Mouse (Mus musculus): ENCODE results near the gene Ltc4s. TPM values are rescaled to one million over a fixed set of nuclear protein-coding genes. Genes with fewer than 3 reads are reported as not detected.
A peak's percentile ranks its signal among the peaks of the same experiment; 100 is the strongest.

Gene Ltc4s
- polyA plus RNA-seq, 1 experiment from 2014 or later, result 0.92 TPM

DNA sequence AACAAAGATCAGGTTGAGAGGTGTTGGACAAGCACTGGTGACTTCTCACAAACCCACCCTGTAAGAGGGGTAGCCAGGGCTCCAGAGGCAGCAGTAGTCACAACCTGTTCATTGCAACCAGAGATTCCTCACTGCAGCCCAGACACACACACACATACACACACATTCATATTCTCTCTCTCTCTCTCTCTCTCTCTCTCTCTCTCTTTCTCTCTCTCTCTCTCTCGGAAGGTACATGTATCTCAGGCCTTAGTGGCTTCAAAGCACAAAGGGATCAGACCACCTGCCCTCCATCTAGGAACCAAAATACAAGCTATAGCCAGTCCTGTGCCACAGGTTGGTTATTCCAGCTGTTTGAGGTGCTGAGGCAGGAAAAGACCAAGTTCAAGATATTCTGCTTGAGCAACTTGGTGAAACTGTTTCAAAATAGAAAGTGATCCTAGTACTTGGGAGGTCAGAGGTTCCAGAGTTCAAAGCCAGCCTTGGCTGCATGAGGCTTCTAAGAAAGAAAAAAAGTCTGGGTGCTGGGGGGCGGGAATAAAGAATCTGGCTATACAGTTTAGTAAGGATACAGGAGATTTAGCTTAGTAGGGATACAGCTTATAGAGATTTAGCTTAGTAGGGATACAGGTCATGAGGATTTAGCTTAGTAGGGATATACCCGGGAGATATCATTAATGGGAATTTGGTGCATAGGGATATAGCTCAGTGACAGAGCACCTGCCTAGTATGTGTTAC lies 26.9 kb downstream of the Ltc4s start:
- ATAC-seq (ENCODE audit: low FRiP score), result no peak

GRCm38 (mm10) chr11:50210505-50211151 lies 27.8 kb downstream of the Ltc4s start, which contains the start of the genes Sqstm1 and Mgat4b:
Gene Sqstm1 (minus strand): TSS chr11:50210827.
Gene Mgat4b (plus strand): TSS chr11:50210890.
- ATAC-seq (ENCODE audit: low FRiP score) (peak; percentile 83), DNase-seq (ENCODE audit: low spot score, missing footprints) (peak; percentile 99)
- Histone ChIP-seq H3K27me3 (ENCODE audit: control insufficient read depth, insufficient read depth, low read length) (no peaks in the 10 kb centered on the region), H3K4me1 (ENCODE audit: control insufficient read depth, insufficient read depth, low read length) (peaks cover 11% of the 10 kb centered on the region), H3K9me3 (ENCODE audit: control insufficient read depth, low read length) (no peaks in the 10 kb centered on the region), H3K4me2 (peak within 1 kb of the TSS; percentile 61), H3K36me3 (ENCODE audit: control insufficient read depth, insufficient read depth, low read length) (peaks cover 6% of the 10 kb centered on the region; the same call in 1 of the 2 replicates), H3K27ac (ENCODE audit: low read depth, low read length) (peak within 1 kb of the TSS; percentile 71), H3K4me3 (ENCODE audit: low read depth, low read length) (peak within 1 kb of the TSS; percentile 50), H3K9ac (ENCODE audit: low read length) (peak within 1 kb of the TSS; percentile 71)
- 1% methylated on average over 48 of the region's 48 CpGs for WGBS

More for the DNA sequence above, 26.9 kb downstream of the Ltc4s start:
- H3K4me1 ChIP-seq (ENCODE audit: control insufficient read depth, insufficient read depth, low read length), result peaks cover 11% of the 10 kb centered on the region
- no peak overlapping the region for H3K27ac ChIP-seq (ENCODE audit: low read depth, low read length)
- peak overlapping the region; percentile 31; the same call in 1 of the 2 replicates for H3K9ac ChIP-seq (ENCODE audit: low read length)
- 94% methylated on average over 3 of the region's 3 CpGs for WGBS
- no peak for DNase-seq (ENCODE audit: low spot score, missing footprints)
- no peaks in the 10 kb centered on the region for H3K9me3 ChIP-seq (ENCODE audit: control insufficient read depth, low read length)
- H3K4me3 ChIP-seq (ENCODE audit: low read depth, low read length), result peak overlapping the region; percentile 50; the same call in 1 of the 2 replicates
- H3K4me2 ChIP-seq, result peak overlapping the region; percentile 61
- no peaks in the 10 kb centered on the region for H3K27me3 ChIP-seq (ENCODE audit: control insufficient read depth, insufficient read depth, low read length)
- peaks cover 6% of the 10 kb centered on the region; the same call in 1 of the 2 replicates for H3K36me3 ChIP-seq (ENCODE audit: control insufficient read depth, insufficient read depth, low read length)

- no peaks in the 10 kb centered on the region for H3K9me3 ChIP-seq (ENCODE audit: control insufficient read depth, low read length)
- peak overlapping the region; percentile 50 for H3K4me3 ChIP-seq (ENCODE audit: low read depth, low read length)
- under 1% methylated on average over 24 of the region's 24 CpGs for WGBS
- no peaks in the 10 kb centered on the region for H3K27me3 ChIP-seq (ENCODE audit: control insufficient read depth, insufficient read depth, low read length)
- H3K4me2 ChIP-seq, result peak overlapping the region; percentile 61
- peaks cover 6% of the 10 kb centered on the region; the same call in 1 of the 2 replicates for H3K36me3 ChIP-seq (ENCODE audit: control insufficient read depth, insufficient read depth, low read length)
- ATAC-seq (ENCODE audit: low FRiP score), result peak; percentile 95
- H3K4me1 ChIP-seq (ENCODE audit: control insufficient read depth, insufficient read depth, low read length), result peaks cover 9% of the 10 kb centered on the region
- peak overlapping the region; percentile 71 for H3K9ac ChIP-seq (ENCODE audit: low read length)
- DNase-seq (ENCODE audit: low spot score, missing footprints), result peak; percentile 98
- peak overlapping the region; percentile 71 for H3K27ac ChIP-seq (ENCODE audit: low read depth, low read length)
These were observed 28.3 kb downstream of the Ltc4s start for GRCm38 (mm10) chr11:50210101-50210504.

DNA sequence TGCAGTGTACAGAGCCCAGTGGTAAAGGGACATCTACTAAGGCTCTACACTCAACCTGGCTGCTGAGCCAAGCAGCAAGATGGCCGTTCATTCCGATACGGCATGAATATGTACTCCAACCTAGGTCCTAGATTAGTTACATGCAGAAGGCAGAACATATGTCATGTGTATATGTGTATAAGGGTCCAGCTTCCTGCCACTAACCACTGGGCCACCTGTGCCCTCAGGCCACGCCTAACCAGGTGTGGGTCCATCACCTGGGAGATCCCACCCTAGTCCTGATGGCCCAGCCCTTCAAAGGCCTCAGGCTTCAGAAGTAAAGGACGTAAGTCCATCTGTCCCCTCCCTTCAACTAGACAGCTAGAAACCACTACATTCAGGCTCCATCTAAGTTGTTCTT lies 30.4 kb downstream of the Ltc4s start:
- ATAC-seq (ENCODE audit: low FRiP score), result no peak
- no peak for DNase-seq (ENCODE audit: low spot score, missing footprints)
- 95% methylated on average over 5 of the region's 5 CpGs for WGBS
- Histone ChIP-seq H3K27ac (ENCODE audit: low read depth, low read length) (no peak overlapping the region), H3K27me3 (ENCODE audit: control insufficient read depth, insufficient read depth, low read length) (no peaks in the 10 kb centered on the region), H3K36me3 (ENCODE audit: control insufficient read depth, insufficient read depth, low read length) (peaks cover 6% of the 10 kb centered on the region), H3K4me2 (no peak overlapping the region), H3K4me3 (ENCODE audit: low read depth, low read length) (no peak overlapping the region), H3K9ac (ENCODE audit: low read length) (no peak overlapping the region), H3K4me1 (ENCODE audit: control insufficient read depth, insufficient read depth, low read length) (peaks cover 9% of the 10 kb centered on the region), H3K9me3 (ENCODE audit: control insufficient read depth, low read length) (no peaks in the 10 kb centered on the region)

- Histone ChIP-seq H3K4me3 (ENCODE audit: low read depth, low read length) (no peak overlapping the region), H3K9me3 (ENCODE audit: control insufficient read depth, low read length) (no peaks in the 10 kb centered on the region), H3K4me2 (no peak overlapping the region), H3K4me1 (ENCODE audit: control insufficient read depth, insufficient read depth, low read length) (peaks cover 9% of the 10 kb centered on the region), H3K36me3 (ENCODE audit: control insufficient read depth, insufficient read depth, low read length) (peaks cover 13% of the 10 kb centered on the region), H3K27ac (ENCODE audit: low read depth, low read length) (no peak overlapping the region), H3K27me3 (ENCODE audit: control insufficient read depth, insufficient read depth, low read length) (no peaks in the 10 kb centered on the region), H3K9ac (ENCODE audit: low read length) (no peak overlapping the region)
- 95% methylated on average over 14 of the region's 14 CpGs for WGBS
- DNase-seq (ENCODE audit: low spot score, missing footprints) (no peak), ATAC-seq (ENCODE audit: low FRiP score) (no peak)
These were observed 31.1 kb downstream of the Ltc4s start for GRCm38 (mm10) chr11:50207344-50207743.

DNA sequence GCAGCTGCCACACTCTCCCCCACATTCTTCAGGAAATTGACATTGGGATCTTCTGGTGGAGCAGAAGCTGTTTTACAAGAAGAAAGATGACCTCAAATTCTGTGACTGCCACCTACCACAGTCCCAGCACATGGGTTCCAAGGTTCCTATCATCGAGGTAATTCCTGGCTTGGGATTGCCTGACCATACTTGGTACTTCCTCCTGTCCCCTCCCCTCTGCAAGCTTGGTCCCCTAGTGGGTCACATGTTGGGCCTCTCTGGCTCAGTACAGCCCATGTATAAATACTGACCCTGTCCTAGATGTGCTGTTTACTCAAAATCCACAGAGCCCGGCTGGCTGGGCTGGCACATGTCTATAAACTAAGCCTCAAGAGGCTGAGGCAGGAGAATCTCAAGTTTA lies 32.4 kb downstream of the Ltc4s start:
- Histone ChIP-seq H3K27me3 (ENCODE audit: control insufficient read depth, insufficient read depth, low read length) (no peaks in the 10 kb centered on the region), H3K4me1 (ENCODE audit: control insufficient read depth, insufficient read depth, low read length) (peaks cover 7% of the 10 kb centered on the region), H3K4me3 (ENCODE audit: low read depth, low read length) (no peak overlapping the region), H3K9me3 (ENCODE audit: control insufficient read depth, low read length) (no peaks in the 10 kb centered on the region), H3K36me3 (ENCODE audit: control insufficient read depth, insufficient read depth, low read length) (peaks cover 21% of the 10 kb centered on the region), H3K4me2 (no peak overlapping the region), H3K27ac (ENCODE audit: low read depth, low read length) (no peak overlapping the region), H3K9ac (ENCODE audit: low read length) (no peak overlapping the region)
- 90% methylated on average over 2 of the region's 2 CpGs for WGBS
- DNase-seq (ENCODE audit: low spot score, missing footprints) (no peak), ATAC-seq (ENCODE audit: low FRiP score) (no peak)

GRCm38 (mm10) chr11:50205434-50205833 lies 33.0 kb downstream of the Ltc4s start:
- Histone ChIP-seq H3K27me3 (ENCODE audit: control insufficient read depth, insufficient read depth, low read length) (no peaks in the 10 kb centered on the region), H3K36me3 (ENCODE audit: control insufficient read depth, insufficient read depth, low read length) (peaks cover 24% of the 10 kb centered on the region), H3K4me2 (no peak overlapping the region), H3K4me1 (ENCODE audit: control insufficient read depth, insufficient read depth, low read length) (peaks cover 5% of the 10 kb centered on the region; the same call in 1 of the 2 replicates), H3K27ac (ENCODE audit: low read depth, low read length) (no peak overlapping the region), H3K4me3 (ENCODE audit: low read depth, low read length) (no peak overlapping the region), H3K9ac (ENCODE audit: low read length) (no peak overlapping the region), H3K9me3 (ENCODE audit: control insufficient read depth, low read length) (no peaks in the 10 kb centered on the region)
- DNase-seq (ENCODE audit: low spot score, missing footprints) (no peak), ATAC-seq (ENCODE audit: low FRiP score) (no peak)
- WGBS, result 89% methylated on average over 3 of the region's 3 CpGs

DNA sequence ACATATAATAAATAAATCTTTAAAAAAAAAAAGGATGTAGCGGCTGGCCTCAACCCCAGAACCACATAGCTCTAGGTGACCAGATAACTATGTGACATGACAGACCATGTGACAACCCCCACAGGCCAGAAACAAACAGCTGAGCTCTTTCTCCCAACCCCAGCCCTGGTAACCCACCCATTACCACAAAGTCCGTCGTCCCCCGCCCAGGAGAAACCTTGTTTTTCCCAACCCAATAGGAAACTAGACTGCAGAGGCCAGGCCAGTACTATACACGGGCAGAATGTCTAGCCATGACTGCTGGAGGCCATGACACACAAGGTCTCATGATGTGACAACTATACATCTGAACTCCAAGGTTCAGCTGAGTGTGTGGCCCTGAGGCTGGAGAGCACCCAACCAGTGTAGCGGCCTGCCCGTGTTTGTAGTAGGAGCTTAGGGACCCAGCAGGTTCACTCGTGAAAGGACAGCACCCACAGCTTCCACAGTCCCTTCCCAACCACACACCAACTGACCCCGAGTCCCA lies 35.1 kb downstream of the Ltc4s start:
- Histone ChIP-seq H3K9ac (ENCODE audit: low read length) (no peak overlapping the region), H3K4me2 (no peak overlapping the region), H3K36me3 (ENCODE audit: control insufficient read depth, insufficient read depth, low read length) (peaks cover 35% of the 10 kb centered on the region), H3K4me3 (ENCODE audit: low read depth, low read length) (no peak overlapping the region), H3K9me3 (ENCODE audit: control insufficient read depth, low read length) (no peaks in the 10 kb centered on the region), H3K27me3 (ENCODE audit: control insufficient read depth, insufficient read depth, low read length) (no peaks in the 10 kb centered on the region), H3K27ac (ENCODE audit: low read depth, low read length) (no peak overlapping the region), H3K4me1 (ENCODE audit: control insufficient read depth, insufficient read depth, low read length) (no peaks in the 10 kb centered on the region)
- no peak for DNase-seq (ENCODE audit: low spot score, missing footprints)
- WGBS, result 94% methylated on average over 9 of the region's 9 CpGs
- ATAC-seq (ENCODE audit: low FRiP score), result no peak

GRCm38 (mm10) chr11:50201590-50201989 lies 36.8 kb downstream of the Ltc4s start:
- Histone ChIP-seq H3K27ac (ENCODE audit: low read depth, low read length) (no peak overlapping the region), H3K4me3 (ENCODE audit: low read depth, low read length) (no peak overlapping the region), H3K27me3 (ENCODE audit: control insufficient read depth, insufficient read depth, low read length) (no peaks in the 10 kb centered on the region), H3K36me3 (ENCODE audit: control insufficient read depth, insufficient read depth, low read length) (peaks cover 29% of the 10 kb centered on the region), H3K4me1 (ENCODE audit: control insufficient read depth, insufficient read depth, low read length) (no peaks in the 10 kb centered on the region), H3K4me2 (no peak overlapping the region), H3K9me3 (ENCODE audit: control insufficient read depth, low read length) (no peaks in the 10 kb centered on the region), H3K9ac (ENCODE audit: low read length) (no peak overlapping the region)
- no peak for DNase-seq (ENCODE audit: low spot score, missing footprints)
- WGBS, result 94% methylated on average over 3 of the region's 3 CpGs
- ATAC-seq (ENCODE audit: low FRiP score), result no peak
